Mouse (Mus musculus) hindbrain, embryonic 16.5 days (tissue): ENCODE measurements around the gene B4galt4. TPM values are rescaled to one million over a fixed set of nuclear protein-coding genes. Genes with fewer than 3 reads are reported as not detected.

Experiments
- ATAC-seq: fragments of 200-750 bp; cut with Nextera tagmentation; 2 replicates; pipeline ENCODE4 v1.8.0; 2017; ENCODE audit warnings: moderate TSS enrichment, moderate library complexity
- H3K27ac ChIP-seq: fragments of 300-500 bp; sonication (generic); 2 replicates; pipeline ENCODE4 v1.5.1; 2014; ENCODE audit warnings: low read depth, mild to moderate bottlenecking, control low read depth, low read length, moderate library complexity
- H3K27me3 ChIP-seq: fragments of 300-500 bp; sonication (generic); replicated peaks from 2 replicates; pipeline ENCODE4 v1.6.1; 2014; ENCODE audit warnings: low read length; ENCODE audit not compliant: control insufficient read depth, insufficient read depth
- H3K36me3 ChIP-seq: fragments of 300-500 bp; sonication (generic); 2 replicates; pipeline ENCODE4 v1.6.1; 2014; ENCODE audit warnings: mild to moderate bottlenecking, low read length, moderate library complexity, mixed read lengths; ENCODE audit not compliant: control insufficient read depth, insufficient read depth
- H3K4me1 ChIP-seq: fragments of 300-500 bp; sonication (generic); 2 replicates; pipeline ENCODE4 v1.6.1; 2014; ENCODE audit warnings: low read depth, low read length; ENCODE audit not compliant: control insufficient read depth, insufficient read depth
- H3K4me2 ChIP-seq: fragments of 300-500 bp; sonication (generic); 2 replicates; pipeline ENCODE4 v1.6.1; 2014; ENCODE audit warnings: mild to moderate bottlenecking, low read length, control low read depth, moderate library complexity
- H3K4me3 ChIP-seq: fragments of 300-500 bp; sonication (generic); 2 replicates; pipeline ENCODE4 v1.5.1; 2014; ENCODE audit warnings: mild to moderate bottlenecking, low read length, control low read depth, moderate library complexity
- H3K9ac ChIP-seq: fragments of 300-500 bp; sonication (generic); 2 replicates; pipeline ENCODE4 v1.6.1; 2014; ENCODE audit warnings: low read depth, mild to moderate bottlenecking, control low read depth, low read length, moderate library complexity
- H3K9me3 ChIP-seq: fragments of 300-500 bp; sonication (generic); 2 replicates; pipeline ENCODE4 v1.6.1; 2014; ENCODE audit warnings: mild to moderate bottlenecking, low read length, moderate library complexity; ENCODE audit not compliant: control insufficient read depth
- WGBS: fragments of 180-500 bp; shearing (Covaris S2); extraction: QIAGEN DNeasy Blood & Tissue Kit; methylation state at CpG from one replicate; pipeline ENCODE4 v1.1.7; 2014; 5-methylcytosine and 5-hydroxymethylcytosine counted together
- polyA plus RNA-seq: library from polyadenylated mRNA; unstranded; fragments of >200 nt; fragmentation: Nextera tagmentation; extraction: Ambion mirVana; gene quantifications from 2 replicates; pipeline ENCODE4 v1.2.1, GENCODE M21; 2015

The B4galt4 gene
- 38.3 and 40.3 TPM in 2 replicates for polyA plus RNA-seq

GRCm38 (mm10) chr16:38742113-38742658 lies at the start of gene B4galt4:
B4galt4 (plus strand) TSS chr16:38742264.
- Histone ChIP-seq H3K9ac (peak within 1 kb of the TSS; percentile 97), H3K4me3 (peak within 1 kb of the TSS; percentile 82), H3K4me1 (0 out of 2 replicates have a peak, but pooled peaks cover 4% of the 10 kb centered on the region), H3K27ac (peak within 1 kb of the TSS; percentile 86), H3K27me3 (no peaks in the 10 kb centered on the region), H3K36me3 (no peaks in the 10 kb centered on the region), H3K9me3 (no peaks in the 10 kb centered on the region), H3K4me2 (peak within 1 kb of the TSS; percentile 93)
- WGBS: 0% methylated on average over 44 of the region's 69 CpGs
- ATAC-seq: peak; percentile 97

DNA sequence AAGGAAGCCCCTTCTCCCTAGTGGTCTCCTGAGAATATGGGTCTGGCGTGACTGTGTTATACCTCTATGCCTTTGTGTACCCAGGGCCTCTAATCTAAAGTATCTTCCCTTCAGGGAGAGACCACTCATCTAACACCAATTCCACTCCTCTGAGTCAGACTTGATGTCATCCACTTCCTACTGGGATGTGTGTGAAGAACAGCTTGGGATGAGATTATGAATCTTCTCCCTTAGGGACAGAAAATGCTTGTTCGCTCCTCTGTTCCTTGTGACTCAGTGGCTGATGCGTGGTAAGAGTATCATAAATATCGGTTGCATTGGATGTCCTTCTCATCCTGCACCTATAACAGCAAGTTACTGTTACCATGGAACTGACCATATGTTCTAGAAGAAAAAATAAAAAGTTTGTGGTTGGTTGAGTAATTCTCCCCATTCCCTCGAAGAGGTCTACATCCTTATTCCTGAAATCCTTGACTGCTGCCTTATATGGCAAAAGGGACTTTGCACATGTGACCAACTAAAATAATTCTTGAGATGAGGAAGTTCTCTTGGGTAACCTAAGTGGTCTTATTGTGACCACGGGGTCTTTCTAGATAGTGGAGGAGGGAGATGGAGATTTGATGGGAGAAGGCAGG lies 47.0 kb upstream of the B4galt4 start:
- Histone ChIP-seq H3K27ac (no peak overlapping the region), H3K36me3 (no peaks in the 10 kb centered on the region), H3K9ac (no peak overlapping the region), H3K9me3 (no peaks in the 10 kb centered on the region), H3K4me2 (no peak overlapping the region), H3K4me3 (no peak overlapping the region), H3K4me1 (no peaks in the 10 kb centered on the region), H3K27me3 (no peaks in the 10 kb centered on the region)
- no peak for ATAC-seq
- WGBS: 97% methylated on average over 6 of the region's 6 CpGs

DNA sequence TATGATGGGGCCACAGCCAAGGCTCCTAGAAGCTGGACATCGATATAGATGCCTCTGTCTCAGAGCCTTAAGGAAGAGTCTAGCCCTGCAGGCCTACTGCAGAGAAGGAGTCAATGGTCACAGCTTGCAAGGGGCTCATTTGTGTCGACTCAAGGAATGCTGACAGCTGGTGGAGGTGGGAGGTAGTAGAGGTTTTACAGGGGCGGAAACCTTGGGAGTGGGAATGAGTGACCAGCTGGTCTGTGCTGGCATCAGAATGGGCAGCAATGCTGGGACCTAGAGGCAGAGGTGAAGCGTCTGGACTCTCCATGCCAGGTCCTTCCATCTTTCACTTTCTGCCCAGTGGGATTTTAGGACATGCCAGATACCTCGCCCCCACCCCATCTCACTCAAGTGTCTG lies 46.5 kb upstream of the B4galt4 start:
- H3K4me2 ChIP-seq: no peak overlapping the region
- H3K9me3 ChIP-seq: no peaks in the 10 kb centered on the region
- H3K27me3 ChIP-seq: no peaks in the 10 kb centered on the region
- no peak overlapping the region for H3K27ac ChIP-seq
- whole genome bisulfite sequencing: 83% methylated on average over 5 of the region's 5 CpGs
- no peak for ATAC-seq
- H3K9ac ChIP-seq: no peak overlapping the region
- no peaks in the 10 kb centered on the region for H3K4me1 ChIP-seq
- no peaks in the 10 kb centered on the region for H3K36me3 ChIP-seq
- H3K4me3 ChIP-seq: no peak overlapping the region

- WGBS: 87% methylated on average over 5 of the region's 5 CpGs
- no peak for ATAC-seq
- H3K36me3 ChIP-seq: no peaks in the 10 kb centered on the region
Observed at GRCm38 (mm10) chr16:38697611-38698010, 44.5 kb upstream of the B4galt4 start.

DNA sequence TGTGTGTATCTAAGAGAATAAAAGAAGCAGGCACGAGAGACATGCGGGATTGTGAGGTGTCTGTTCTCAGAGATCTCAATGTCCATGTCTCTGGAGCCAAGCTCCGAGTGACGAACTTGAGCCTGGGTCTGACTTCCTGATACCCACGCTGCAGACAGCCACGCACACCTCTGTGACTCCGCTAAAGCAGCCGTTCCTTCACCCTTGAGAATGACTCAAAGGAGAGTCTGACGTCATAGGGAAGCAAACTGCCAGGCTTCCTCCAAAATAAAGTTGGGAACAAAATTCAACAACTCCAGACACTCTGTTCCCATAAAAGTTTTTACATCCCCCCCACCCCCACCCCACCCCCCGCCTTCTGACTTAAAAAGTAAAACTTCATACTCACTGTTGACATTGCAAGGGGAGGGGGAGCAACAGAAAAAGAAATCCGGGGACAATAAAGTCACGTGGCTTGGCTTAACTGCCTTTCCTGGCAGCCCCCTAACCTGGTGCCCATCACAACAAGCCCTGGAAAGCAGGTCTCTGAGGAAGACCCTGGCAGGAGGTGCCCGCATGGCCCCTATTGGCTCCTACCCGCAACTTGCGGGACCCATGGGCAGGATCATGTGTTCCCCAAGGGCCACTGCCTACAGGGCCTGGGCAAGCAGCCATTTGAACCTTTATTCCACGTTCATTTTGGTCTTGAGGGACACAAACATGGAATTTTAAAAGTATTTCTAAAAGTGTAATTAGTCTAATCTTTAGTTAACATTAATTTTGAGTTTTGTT lies 41.5 kb upstream of the B4galt4 start:
- Histone ChIP-seq H3K36me3 (no peaks in the 10 kb centered on the region), H3K4me1 (peaks cover 5% of the 10 kb centered on the region), H3K9me3 (no peaks in the 10 kb centered on the region), H3K27ac (no peak overlapping the region), H3K4me2 (no peak overlapping the region), H3K27me3 (no peaks in the 10 kb centered on the region), H3K4me3 (no peak overlapping the region), H3K9ac (no peak overlapping the region)
- 83% methylated on average over 16 of the region's 16 CpGs for WGBS
- no peak for ATAC-seq

More at GRCm38 (mm10) chr16:38697611-38698010, 44.5 kb upstream of the B4galt4 start:
- Histone ChIP-seq H3K4me2 (no peak overlapping the region), H3K4me3 (no peak overlapping the region), H3K9ac (no peak overlapping the region), H3K9me3 (no peaks in the 10 kb centered on the region), H3K27ac (no peak overlapping the region), H3K27me3 (no peaks in the 10 kb centered on the region), H3K4me1 (peaks cover 5% of the 10 kb centered on the region)

- ATAC-seq: no peak
- peaks cover 5% of the 10 kb centered on the region for H3K4me1 ChIP-seq
- peak overlapping the region; percentile 4; the same call in 1 of the 2 replicates for H3K4me2 ChIP-seq
- H3K9ac ChIP-seq: no peak overlapping the region
- no peak overlapping the region for H3K4me3 ChIP-seq
- H3K9me3 ChIP-seq: no peaks in the 10 kb centered on the region
- no peaks in the 10 kb centered on the region for H3K36me3 ChIP-seq
- no peak overlapping the region for H3K27ac ChIP-seq
- 27% methylated on average over 9 of the region's 9 CpGs for WGBS
- no peaks in the 10 kb centered on the region for H3K27me3 ChIP-seq
Observed at GRCm38 (mm10) chr16:38701492-38702185, 40.4 kb upstream of the B4galt4 start.

DNA sequence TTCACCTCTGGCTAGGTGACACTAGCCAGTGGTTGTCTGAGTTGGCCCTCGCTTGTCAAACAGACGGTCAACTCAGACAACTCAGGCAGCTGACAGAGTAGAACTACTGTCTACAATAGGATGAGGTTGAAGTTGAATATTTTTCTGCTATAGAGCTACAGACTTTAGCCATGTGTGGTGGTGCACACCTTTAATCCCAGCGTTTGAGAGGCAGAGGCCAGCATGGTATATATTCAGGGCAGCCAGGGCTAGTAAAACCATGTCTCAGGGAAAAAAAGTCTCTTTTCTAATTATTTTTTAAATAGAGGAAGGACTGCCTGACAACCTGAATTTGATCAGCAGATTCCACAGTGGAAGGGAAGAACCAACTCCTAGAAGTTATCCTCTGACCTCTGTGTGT lies 39.7 kb upstream of the B4galt4 start:
- peaks cover 5% of the 10 kb centered on the region for H3K4me1 ChIP-seq
- H3K4me3 ChIP-seq: no peak overlapping the region
- H3K36me3 ChIP-seq: no peaks in the 10 kb centered on the region
- no peak for ATAC-seq
- H3K27me3 ChIP-seq: no peaks in the 10 kb centered on the region
- no peak overlapping the region for H3K27ac ChIP-seq
- H3K4me2 ChIP-seq: no peak overlapping the region; the same call in 1 of the 2 replicates
- H3K9me3 ChIP-seq: no peaks in the 10 kb centered on the region
- no peak overlapping the region for H3K9ac ChIP-seq
- WGBS: 89% methylated on average over 3 of the region's 3 CpGs

DNA sequence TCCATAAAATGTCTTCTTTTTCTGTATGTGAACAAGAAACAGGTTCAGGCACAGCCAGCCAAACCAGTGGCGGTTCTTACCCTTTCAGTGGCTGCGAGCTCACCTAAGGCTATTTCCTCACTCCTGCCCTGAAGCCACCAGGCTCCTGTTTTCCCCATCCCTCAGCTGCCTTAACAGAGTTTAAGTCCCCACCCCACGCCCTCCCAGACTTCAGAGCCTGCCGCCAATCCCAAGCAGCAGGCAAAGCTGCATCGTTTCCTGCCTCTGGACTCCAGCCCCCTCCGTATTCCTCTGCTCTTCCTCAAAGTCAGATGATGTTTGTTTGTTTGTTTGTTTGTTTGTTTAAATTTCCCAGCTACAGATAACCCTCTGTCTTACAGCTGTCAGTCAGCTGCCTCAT lies 38.6 kb upstream of the B4galt4 start:
- H3K27me3 ChIP-seq: no peaks in the 10 kb centered on the region
- no peaks in the 10 kb centered on the region for H3K36me3 ChIP-seq
- no peak overlapping the region for H3K4me3 ChIP-seq
- no peak overlapping the region for H3K4me2 ChIP-seq
- 57% methylated on average over 6 of the region's 6 CpGs for WGBS
- H3K9me3 ChIP-seq: no peaks in the 10 kb centered on the region
- H3K27ac ChIP-seq: no peak overlapping the region
- H3K9ac ChIP-seq: no peak overlapping the region
- peaks cover 5% of the 10 kb centered on the region for H3K4me1 ChIP-seq
- no peak for ATAC-seq
